Mouse (Mus musculus) ES-Bruce4 (cell line): Measurements from ENCODE around the gene Ank2.

ENCODE experiments used
- CTCF ChIP-seq: IDR thresholded peaks from one replicate; pipeline ENCODE4 v1.8.1; 2011; ENCODE audit warnings: low read depth, low read length
- EP300 ChIP-seq: IDR thresholded peaks from 2 replicates; pipeline ENCODE4 v1.6.1; 2011; ENCODE audit warnings: low read depth, low read length; ENCODE audit not compliant: insufficient read depth
- POLR2A ChIP-seq: IDR thresholded peaks from one replicate; pipeline ENCODE4 v1.8.1; 2011; ENCODE audit warnings: low read length; ENCODE audit not compliant: insufficient read depth

GRCm38 (mm10) chr3:126918805-126919473 is 580.2 kb downstream of the Ank2 start:
- TF ChIP-seq CTCF (no peak), POLR2A (no peak), EP300 (no peak)
